In the genomic region with DNA sequence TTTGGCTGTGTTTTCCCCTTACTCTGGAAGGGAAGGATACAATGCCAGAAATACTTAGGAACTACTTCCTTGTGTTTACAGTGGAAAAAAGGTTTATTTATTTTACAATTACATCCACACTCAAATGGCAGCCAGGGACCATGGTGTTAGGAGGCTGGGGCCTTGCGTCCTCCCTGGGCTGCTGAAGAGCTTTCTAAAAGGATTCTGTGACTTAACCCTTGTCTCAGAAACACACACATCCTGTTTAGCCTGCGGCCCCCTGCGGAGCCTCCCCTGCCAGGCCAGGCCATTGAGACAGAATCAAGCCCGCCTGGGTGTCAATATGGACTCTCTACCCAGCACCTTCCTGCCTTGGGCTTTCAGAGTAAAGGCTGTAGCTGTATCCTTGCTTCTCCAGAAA, we compare ENCODE assay signal across 27 mouse cellular contexts. TPM values are rescaled to one million over a fixed set of nuclear protein-coding genes. Genes with fewer than 3 reads are reported as not detected.
DNase-seq lines count a peak whose midpoint lies in the region; ATAC-seq and TF ChIP-seq lines count a peak whose summit lies in the region.
"Had no signal": no experiment of that assay in that cellular context is flagged by ENCODE, and none has a peak within 500 bp of the region (broad histone marks: within the 10 kb centered on the region; RNA-seq: fewer than 3 reads in every experiment).

No protein-coding gene starts in this region.

- DNase-seq in cerebellum, postnatal 25 days = peak; percentile 4 to 21
- no peak for DNase-seq in cerebellum, adult 8-10 months
- DNase-seq in heart, adult 2 months = no peak
- peak; percentile 59 for DNase-seq in lung, postnatal 0 days (ENCODE audit: low spot score)
- no peak for DNase-seq in lung, postnatal 14 days
- no peak for DNase-seq in urinary bladder, postnatal 36 days (ENCODE audit: low spot score in 2 of 2)
- DNase-seq: adrenal gland, postnatal 25 days; forebrain, postnatal 0 days; gastrocnemius, postnatal 36 days; heart, postnatal 36 days; kidney, adult 9 months; kidney, postnatal 25 days; liver; midbrain, embryonic 14.5 days; thymus, postnatal 36 days had no signal

- H3K79me2 ChIP-seq in heart, adult 2 months (replicated peaks; ENCODE audit: control insufficient read depth, insufficient read depth, low read length) = no peaks in the 10 kb centered on the region

- H3K27ac ChIP-seq in heart, embryonic 15.5 days = 0 out of 2 replicates have a peak overlapping the region, but pooled peaks have one; percentile 20
- no peak overlapping the region for H3K27ac ChIP-seq in heart, adult 2 months
- 0 out of 2 replicates have a peak overlapping the region, but pooled peaks have one; percentile 26 for H3K27ac ChIP-seq in lung, postnatal 0 days (ENCODE audit: low read length)
- 0 out of 2 replicates have a peak overlapping the region, but pooled peaks have one; percentile 48 for H3K27ac ChIP-seq in stomach, embryonic 16.5 days (ENCODE audit: low read length)
- H3K27ac ChIP-seq: embryonic facial prominence, embryonic 10.5 days; hindbrain, embryonic 15.5 days; layer of hippocampus, adult 2 months; limb, embryonic 10.5 days; liver, embryonic 15.5 days had no signal

- peaks cover 34% of the 10 kb centered on the region for H3K4me1 ChIP-seq in heart, embryonic 15.5 days (replicated peaks)
- H3K4me1 ChIP-seq in heart, adult 2 months (ENCODE audit: control insufficient read depth, insufficient read depth, low read length) = no peaks in the 10 kb centered on the region
- no peaks in the 10 kb centered on the region for H3K4me1 ChIP-seq in lung, postnatal 0 days (ENCODE audit: insufficient read depth, low read depth, low read length)
- H3K4me1 ChIP-seq in stomach, embryonic 16.5 days (ENCODE audit: control insufficient read depth, insufficient read depth, low read length) = peaks cover 9% of the 10 kb centered on the region

- H3K9ac ChIP-seq in heart, embryonic 15.5 days = no peak overlapping the region
- H3K9ac ChIP-seq in heart, adult 2 months (ENCODE audit: low read depth, low read length) = no peak overlapping the region
- H3K9ac ChIP-seq in lung, postnatal 0 days (replicated peaks; ENCODE audit: low read depth) = no peak overlapping the region
- no peak overlapping the region for H3K9ac ChIP-seq in stomach, embryonic 16.5 days (ENCODE audit: low read length)
- H3K9ac ChIP-seq: forebrain, postnatal 0 days; hindbrain, embryonic 15.5 days; liver, embryonic 15.5 days had no signal

- TF ChIP-seq POLR2A in heart, adult 2 months (IDR thresholded peaks at IDR 0.05; ENCODE audit: insufficient read depth, low read depth, low read length) = no peak

- no peak for TF ChIP-seq CTCF in heart, adult 2 months (IDR thresholded peaks at IDR 0.05)
- TF ChIP-seq CTCF in lung, postnatal 0 days (IDR thresholded peaks at IDR 0.05) = no peak

- WGBS in heart, embryonic 15.5 days = 60% methylated on average over 4 of the region's 4 CpGs
- WGBS in heart, adult 2 months = 57% methylated on average over 4 of the region's 4 CpGs
- 21% methylated on average over 4 of the region's 4 CpGs for WGBS in lung, postnatal 0 days
- 51% methylated on average over 4 of the region's 4 CpGs for WGBS in stomach, embryonic 16.5 days

- intact Hi-C loops in heart, adult 2 months (cut with DNase I) = no loop called here

- H3K4me2 ChIP-seq in heart, embryonic 15.5 days = no peak overlapping the region
- no peak overlapping the region for H3K4me2 ChIP-seq in lung, postnatal 0 days (replicated peaks; ENCODE audit: low read depth, low read length)
- no peak overlapping the region for H3K4me2 ChIP-seq in stomach, embryonic 16.5 days (ENCODE audit: low read depth, low read length)
- H3K4me2 ChIP-seq: heart, embryonic 11.5 days; hindbrain, embryonic 15.5 days; liver, embryonic 15.5 days had no signal

- no peaks in the 10 kb centered on the region for H3K36me3 ChIP-seq in heart, embryonic 15.5 days
- H3K36me3 ChIP-seq in heart, adult 2 months (ENCODE audit: control insufficient read depth, insufficient read depth, low read length) = no peaks in the 10 kb centered on the region
- no peaks in the 10 kb centered on the region for H3K36me3 ChIP-seq in lung, postnatal 0 days (ENCODE audit: insufficient read depth, low read length)
- H3K36me3 ChIP-seq in stomach, embryonic 16.5 days (ENCODE audit: control insufficient read depth, insufficient read depth, low read length) = no peaks in the 10 kb centered on the region
- H3K36me3 ChIP-seq: embryonic facial prominence, embryonic 10.5 days; hindbrain, embryonic 15.5 days; limb, embryonic 10.5 days; liver, embryonic 15.5 days had no signal

- no peak overlapping the region for H3K4me3 ChIP-seq in heart, embryonic 15.5 days
- no peak overlapping the region for H3K4me3 ChIP-seq in heart, adult 2 months
- no peak overlapping the region for H3K4me3 ChIP-seq in lung, postnatal 0 days (ENCODE audit: low read depth, low read length)
- H3K4me3 ChIP-seq in stomach, embryonic 16.5 days (replicated peaks; ENCODE audit: low read length) = no peak overlapping the region
- H3K4me3 ChIP-seq: embryonic facial prominence, embryonic 10.5 days; hindbrain, embryonic 15.5 days; layer of hippocampus, adult 2 months; limb, embryonic 10.5 days; liver, embryonic 15.5 days; myocyte had no signal

- H3K9me3 ChIP-seq in heart, embryonic 15.5 days (replicated peaks) = no peaks in the 10 kb centered on the region
- no peaks in the 10 kb centered on the region for H3K9me3 ChIP-seq in lung, postnatal 0 days (ENCODE audit: low read length)
- H3K9me3 ChIP-seq in stomach, embryonic 16.5 days (replicated peaks; ENCODE audit: control insufficient read depth, low read length) = no peaks in the 10 kb centered on the region
- H3K9me3 ChIP-seq: embryonic facial prominence, embryonic 10.5 days; hindbrain, embryonic 15.5 days; limb, embryonic 10.5 days; liver, embryonic 15.5 days had no signal

- no peak for TF ChIP-seq EP300 in heart, adult 2 months (IDR thresholded peaks at IDR 0.05; ENCODE audit: insufficient read depth, low read depth, low read length)
- peak; percentile 52; the same call in 1 of the 2 replicates for TF ChIP-seq EP300 in lung, postnatal 0 days (IDR thresholded peaks at IDR 0.05)

- ATAC-seq in heart, embryonic 15.5 days (replicated peaks; ENCODE audit: insufficient number of reproducible peaks, insufficient read depth, low FRiP score, low read depth) = no peak
- peak; percentile 76 for ATAC-seq in lung, postnatal 0 days
- no peak for ATAC-seq in stomach, embryonic 16.5 days (ENCODE audit: insufficient read depth, low FRiP score)
- ATAC-seq: forebrain, postnatal 0 days had no signal

- H3K27me3 ChIP-seq in heart, embryonic 15.5 days = no peaks in the 10 kb centered on the region
- no peaks in the 10 kb centered on the region for H3K27me3 ChIP-seq in heart, adult 2 months (ENCODE audit: control insufficient read depth, insufficient read depth, low read length)
- H3K27me3 ChIP-seq in lung, postnatal 0 days (replicated peaks; ENCODE audit: insufficient read depth, low read length) = no peaks in the 10 kb centered on the region
- no peaks in the 10 kb centered on the region for H3K27me3 ChIP-seq in stomach, embryonic 16.5 days (ENCODE audit: control insufficient read depth, insufficient read depth, low read length)
- H3K27me3 ChIP-seq: hindbrain, embryonic 15.5 days; liver, embryonic 15.5 days had no signal

RNA-seq across cellular contexts. Expression of a gene that starts 2.9 kb away (rescaled TPM):
- not detected in 2 replicates for polyA plus RNA-seq in heart, embryonic 15.5 days (2015; fragmentation: Nextera tagmentation; extraction: Ambion mirVana)
- under 1 TPM in 1 of 2 experiments, not detected in 1; 0.52 TPM for total RNA-seq in heart, adult 2 months (2021)
- polyA plus RNA-seq in heart, adult 2 months (2012; rRNA removed) = 0.49 TPM in 1 of 2 replicates, not detected in the other
- 0.81 and 1.1 TPM in 2 replicates for polyA plus RNA-seq in lung, postnatal 0 days (2015; fragmentation: Nextera tagmentation; extraction: Ambion mirVana)
- polyA plus RNA-seq in stomach, embryonic 16.5 days (2015; fragmentation: Nextera tagmentation; extraction: Ambion mirVana) = 0.05 and 0.42 TPM in 2 replicates
- total RNA-seq: adrenal gland, postnatal 25 days; ES-E14; gastrocnemius, postnatal 36 days; heart, postnatal 36 days; megakaryocyte, adult 5-6 weeks had no signal
- polyA plus RNA-seq: heart, embryonic 11.5 days; intestine, embryonic 14.5 days; limb, embryonic 10.5 days; liver, embryonic 15.5 days had no signal

RNA-seq across cellular contexts. Expression of a gene that starts 25.4 kb away (rescaled TPM):
- polyA plus RNA-seq in heart, embryonic 15.5 days (2015; fragmentation: Nextera tagmentation; extraction: Ambion mirVana) = 19.0 and 28.5 TPM in 2 replicates
- 10 to 100 TPM; 14.6 to 16.9 TPM for total RNA-seq in heart, adult 2 months (2021)
- polyA plus RNA-seq in heart, adult 2 months (2012; rRNA removed) = 16.5 and 16.8 TPM in 2 replicates
- 28.5 and 28.6 TPM in 2 replicates for polyA plus RNA-seq in lung, postnatal 0 days (2015; fragmentation: Nextera tagmentation; extraction: Ambion mirVana)
- 30.9 and 35.5 TPM in 2 replicates for polyA plus RNA-seq in stomach, embryonic 16.5 days (2015; fragmentation: Nextera tagmentation; extraction: Ambion mirVana)

RNA-seq across cellular contexts. Expression of a gene that starts 54.7 kb away (rescaled TPM):
- 93.4 and 111 TPM in 2 replicates for polyA plus RNA-seq in heart, embryonic 15.5 days (2015; fragmentation: Nextera tagmentation; extraction: Ambion mirVana)
- total RNA-seq in heart, adult 2 months (2021) = 10 to 100 TPM; 28.1 to 30.5 TPM
- 21.3 and 39.4 TPM in 2 replicates for polyA plus RNA-seq in heart, adult 2 months (2012; rRNA removed)
- polyA plus RNA-seq in lung, postnatal 0 days (2015; fragmentation: Nextera tagmentation; extraction: Ambion mirVana) = 86.4 and 86.8 TPM in 2 replicates
- polyA plus RNA-seq in stomach, embryonic 16.5 days (2015; fragmentation: Nextera tagmentation; extraction: Ambion mirVana) = 142 and 153 TPM in 2 replicates

Comparison
In these comparisons a context has a peak if more than half of its experiments do, and no peak if none do; other contexts are left out.
1. DNase-seq: peak in cerebellum, postnatal 25 days (2 of 2) and lung, postnatal 0 days (single experiment); none in cerebellum, adult 8-10 months (single experiment), heart, adult 2 months (0 of 2), lung, postnatal 14 days (single experiment) and urinary bladder, postnatal 36 days (0 of 2).